Mouse (Mus musculus): Measurements from ENCODE around the gene Slc45a1. TPM values are rescaled to one million over a fixed set of nuclear protein-coding genes. Genes with fewer than 3 reads are reported as not detected.

The Slc45a1 gene
- total RNA-seq, 2 experiments from 2014 or later: 44.4 to 49.0 TPM

GRCm38 (mm10) chr4:150680373-150680772 lies 28.4 kb upstream of the Slc45a1 start:
- intact Hi-C loops (cut with DNase I): no loop called here
- no peak for TF ChIP-seq CTCF (IDR thresholded peaks at IDR 0.05)
- no peak for DNase-seq (ENCODE audit: extremely low spot score in 1 of 2, low spot score in 2 of 2)
- Histone ChIP-seq H3K4me3 (no peak overlapping the region), H3K27ac (no peak overlapping the region)

DNA sequence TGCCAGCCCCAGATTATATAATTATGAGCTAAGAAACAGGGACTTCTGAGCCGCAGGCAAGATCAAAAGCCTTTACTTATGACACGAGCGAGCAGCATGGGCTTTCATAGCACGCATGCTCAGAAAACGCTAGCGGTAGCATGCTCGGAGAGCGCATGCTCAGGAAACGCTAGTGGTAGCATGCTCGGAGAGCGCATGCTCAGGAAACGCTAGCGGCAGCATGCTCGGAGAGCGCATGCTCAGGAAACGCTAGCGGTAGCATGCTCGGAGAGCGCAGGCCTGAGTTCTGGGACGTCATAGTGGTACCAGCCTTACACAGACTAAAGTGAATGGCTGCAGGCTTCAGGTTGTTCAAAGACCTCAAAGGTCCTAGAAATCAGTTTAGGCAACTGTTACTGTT lies 26.8 kb upstream of the Slc45a1 start:
- H3K27ac ChIP-seq: no peak overlapping the region
- H3K4me3 ChIP-seq: no peak overlapping the region
- no peak for TF ChIP-seq CTCF (IDR thresholded peaks at IDR 0.05)
- intact Hi-C loops (cut with DNase I): no loop called here
- no peak for DNase-seq (ENCODE audit: extremely low spot score in 1 of 2, low spot score in 2 of 2)

GRCm38 (mm10) chr4:150677846-150678224 lies 25.9 kb upstream of the Slc45a1 start:
- TF ChIP-seq CTCF (IDR thresholded peaks at IDR 0.05): no peak
- no peak for DNase-seq (ENCODE audit: extremely low spot score in 1 of 2, low spot score in 2 of 2)
- Histone ChIP-seq H3K4me3 (no peak overlapping the region), H3K27ac (no peak overlapping the region)
- intact Hi-C loops (cut with DNase I): no loop called here

DNA sequence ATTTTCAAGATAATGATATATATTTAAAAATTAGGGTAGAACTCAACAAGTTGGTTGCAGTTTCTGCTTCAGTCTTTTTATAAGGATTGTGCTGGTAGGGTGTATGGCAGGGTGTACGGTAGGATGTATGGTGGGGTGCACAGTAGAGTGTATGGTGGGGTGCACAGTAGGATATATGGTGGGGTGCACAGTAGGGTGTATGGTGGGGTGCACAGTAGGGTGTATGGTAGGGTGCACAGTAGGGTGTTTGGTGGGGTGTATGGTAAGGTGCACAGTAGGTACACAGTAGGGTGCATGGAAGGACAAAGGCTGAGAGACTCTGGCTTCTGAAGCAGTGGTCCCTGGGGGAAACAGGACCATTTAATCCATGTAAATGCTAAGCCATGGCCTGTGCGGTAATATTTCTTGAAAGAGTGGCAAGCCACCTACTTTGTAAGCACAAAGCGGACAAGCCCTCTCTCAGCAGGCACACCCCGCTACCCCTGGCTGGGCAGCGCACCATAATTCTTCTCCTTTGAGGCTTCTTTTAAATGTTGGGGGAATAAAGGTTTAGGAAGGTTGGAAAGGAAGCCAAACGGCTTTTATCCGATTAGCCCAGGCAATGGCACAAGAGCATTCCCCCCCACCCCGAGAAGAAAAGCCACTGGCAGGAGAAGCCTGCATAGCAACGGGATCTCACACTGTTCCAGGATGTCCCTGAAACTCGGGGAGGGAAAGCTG lies 25.3 kb upstream of the Slc45a1 start:
- H3K4me3 ChIP-seq: no peak overlapping the region
- TF ChIP-seq CTCF (IDR thresholded peaks at IDR 0.05): no peak
- H3K27ac ChIP-seq: no peak overlapping the region
- intact Hi-C loops (cut with DNase I): no loop called here
- DNase-seq (ENCODE audit: extremely low spot score in 1 of 2, low spot score in 2 of 2): no peak

DNA sequence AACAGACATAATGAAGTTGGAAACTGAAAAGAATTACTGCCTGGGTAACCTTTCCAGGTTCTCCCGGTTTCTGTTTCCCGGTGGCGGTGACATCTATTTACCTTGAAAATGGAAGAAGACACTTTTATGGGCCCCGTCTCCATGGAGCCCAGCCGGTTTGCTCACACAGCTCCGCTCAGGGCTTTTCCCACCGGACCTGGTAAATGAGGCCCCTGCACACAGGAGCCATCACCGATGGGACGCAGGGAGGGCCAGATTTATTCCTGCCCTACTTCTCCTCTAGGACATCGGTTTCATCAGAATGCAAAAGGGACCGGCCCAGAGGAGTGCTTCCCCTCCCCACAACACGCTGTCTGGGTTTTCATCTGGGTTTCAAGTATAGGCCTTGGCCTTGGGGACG lies 24.1 kb upstream of the Slc45a1 start:
- no peak overlapping the region for H3K4me3 ChIP-seq
- DNase-seq (ENCODE audit: extremely low spot score in 1 of 2, low spot score in 2 of 2): no peak
- no peak for TF ChIP-seq CTCF (IDR thresholded peaks at IDR 0.05)
- no peak overlapping the region for H3K27ac ChIP-seq
- intact Hi-C loops (cut with DNase I): no loop called here

DNA sequence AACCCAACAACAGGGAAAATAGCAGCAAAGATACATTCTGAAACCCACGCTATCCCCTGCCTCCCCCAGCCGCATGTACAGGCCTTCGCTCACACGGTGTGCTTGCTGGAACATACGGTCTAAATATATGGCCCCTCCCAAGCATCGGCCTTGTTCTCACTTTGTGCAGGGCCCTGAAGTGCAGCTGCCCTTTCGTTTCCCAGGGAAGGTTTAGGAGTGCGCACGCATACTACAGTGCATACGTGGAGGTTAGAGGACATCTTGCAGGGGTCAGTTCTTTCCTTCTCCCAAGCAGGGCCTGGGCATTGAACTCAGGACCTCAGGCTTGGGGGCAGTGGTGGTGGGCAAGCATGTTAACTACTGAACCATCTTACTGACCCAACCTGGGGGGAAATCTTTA lies 23.3 kb upstream of the Slc45a1 start:
- Histone ChIP-seq H3K4me3 (no peak overlapping the region), H3K27ac (no peak overlapping the region)
- intact Hi-C loops (cut with DNase I): no loop called here
- no peak for DNase-seq (ENCODE audit: extremely low spot score in 1 of 2, low spot score in 2 of 2)
- no peak for TF ChIP-seq CTCF (IDR thresholded peaks at IDR 0.05)

DNA sequence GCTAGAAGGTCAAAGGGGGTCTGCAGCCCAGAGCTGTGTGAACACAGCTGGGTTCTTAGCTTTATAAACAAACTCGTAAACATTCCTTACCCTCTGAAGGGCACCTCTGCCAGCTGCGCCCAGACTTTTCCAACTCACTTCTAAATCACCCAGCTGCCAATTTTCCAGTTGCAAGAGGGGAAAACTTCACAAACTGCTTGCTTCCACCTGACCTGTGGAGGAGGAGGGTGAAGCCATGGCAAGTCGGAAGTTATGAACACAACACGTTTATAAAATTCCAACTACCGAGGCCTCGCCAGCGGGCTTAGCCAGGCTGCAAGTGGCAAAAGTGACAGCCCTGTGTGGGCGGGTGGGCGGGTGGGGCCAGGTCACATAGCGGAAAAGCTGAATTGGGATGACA lies 13.8 kb upstream of the Slc45a1 start:
- no peak for DNase-seq (ENCODE audit: extremely low spot score in 1 of 2, low spot score in 2 of 2)
- Histone ChIP-seq H3K4me3 (no peak overlapping the region), H3K27ac (no peak overlapping the region)
- no peak for TF ChIP-seq CTCF (IDR thresholded peaks at IDR 0.05)
- intact Hi-C loops (cut with DNase I): no loop called here

DNA sequence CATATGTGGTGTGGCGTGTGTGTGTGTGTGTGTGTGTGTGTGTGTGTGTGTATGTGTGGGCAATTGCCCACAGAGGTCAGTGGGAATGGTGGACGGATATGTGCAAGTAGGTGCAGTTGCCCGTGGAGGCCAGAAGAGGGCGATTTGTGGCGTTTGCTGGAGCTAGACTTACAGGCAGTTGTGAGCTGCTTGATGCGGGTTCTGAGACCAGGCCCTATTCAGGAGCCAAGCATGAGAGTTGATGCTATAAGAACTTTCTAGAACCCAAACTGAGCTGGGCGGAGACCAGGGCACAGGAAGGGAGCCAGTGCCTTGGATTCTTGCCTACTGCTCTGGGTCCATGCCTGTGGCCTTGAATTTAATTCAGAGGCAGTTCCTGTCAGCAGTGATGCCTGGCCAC lies 12.8 kb upstream of the Slc45a1 start:
- DNase-seq (ENCODE audit: extremely low spot score in 1 of 2, low spot score in 2 of 2): no peak
- no peak overlapping the region for H3K4me3 ChIP-seq
- intact Hi-C loops (cut with DNase I): no loop called here
- H3K27ac ChIP-seq: no peak overlapping the region
- TF ChIP-seq CTCF (IDR thresholded peaks at IDR 0.05): peak; percentile 22

DNA sequence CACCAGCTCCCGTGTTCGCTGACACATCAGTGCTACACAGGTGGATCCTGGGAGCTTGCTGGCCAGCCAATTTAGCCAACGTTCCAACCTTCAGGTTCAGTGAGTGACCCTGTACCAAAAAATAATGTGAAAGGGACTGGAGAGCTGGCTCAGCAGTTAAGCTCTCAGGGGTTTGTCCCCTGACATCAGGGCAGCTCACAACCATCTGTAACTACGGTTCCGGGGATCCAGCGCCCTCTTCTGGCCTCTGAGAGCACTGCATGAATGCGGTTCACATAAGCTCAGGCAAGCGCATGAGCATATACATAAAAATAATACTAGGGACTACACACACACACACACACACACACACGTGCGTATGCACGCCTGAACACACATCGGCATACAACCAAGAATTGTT lies 11.2 kb upstream of the Slc45a1 start:
- H3K27ac ChIP-seq: no peak overlapping the region
- H3K4me3 ChIP-seq: no peak overlapping the region
- peak; percentile 52 for TF ChIP-seq CTCF (IDR thresholded peaks at IDR 0.05)
- intact Hi-C loops (cut with DNase I): no loop called here
- no peak for DNase-seq (ENCODE audit: extremely low spot score in 1 of 2, low spot score in 2 of 2)

- Histone ChIP-seq H3K27ac (no peak overlapping the region), H3K4me3 (no peak overlapping the region)
- intact Hi-C loops (cut with DNase I): no loop called here
- no peak for DNase-seq (ENCODE audit: extremely low spot score in 1 of 2, low spot score in 2 of 2)
- no peak for TF ChIP-seq CTCF (IDR thresholded peaks at IDR 0.05)
Measured at GRCm38 (mm10) chr4:150661886-150662285, 9.9 kb upstream of the Slc45a1 start.

- Histone ChIP-seq H3K27ac (no peak overlapping the region), H3K4me3 (no peak overlapping the region)
- intact Hi-C loops (cut with DNase I): loop anchor here (5.0 kb wide), 2 partner anchors 192 to 307 kb away; partner anchors contain the start of gene Errfi1
- no peak for DNase-seq (ENCODE audit: extremely low spot score in 1 of 2, low spot score in 2 of 2)
- TF ChIP-seq CTCF (IDR thresholded peaks at IDR 0.05): peak; percentile 48
Measured at GRCm38 (mm10) chr4:150659926-150660610, 8.1 kb upstream of the Slc45a1 start.

DNA sequence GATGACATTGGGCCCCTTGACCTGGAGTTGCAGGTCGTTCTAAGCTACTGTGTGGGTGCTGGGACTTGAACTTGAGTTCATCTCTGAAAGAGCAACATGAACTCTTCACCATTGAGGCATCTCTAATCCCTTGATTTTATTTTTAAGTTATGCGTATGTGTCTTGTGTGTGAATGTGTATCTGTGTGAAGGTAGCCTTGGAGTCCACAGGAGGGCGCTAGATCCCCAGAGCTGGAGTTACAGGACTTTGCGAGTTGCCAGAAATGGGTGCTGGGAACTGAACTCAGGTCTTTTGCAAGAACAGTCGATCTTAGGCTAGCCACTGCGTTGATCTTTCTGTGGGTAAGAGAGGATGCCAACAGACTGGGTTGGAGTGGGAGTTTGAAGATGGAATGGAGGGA lies 4.5 kb upstream of the Slc45a1 start:
- no peak for DNase-seq (ENCODE audit: extremely low spot score in 1 of 2, low spot score in 2 of 2)
- peak; percentile 38 for TF ChIP-seq CTCF (IDR thresholded peaks at IDR 0.05)
- intact Hi-C loops (cut with DNase I): loop anchor here (1.0 to 5.0 kb wide), 3 partner anchors 196 to 311 kb away; partner anchors contain the start of gene Errfi1
- Histone ChIP-seq H3K27ac (no peak overlapping the region), H3K4me3 (no peak overlapping the region)

Measured in left cerebral cortex, adult 2 months (tissue).